Mouse (Mus musculus): ENCODE data around the gene Fbrsl1. TPM values are rescaled to one million over a fixed set of nuclear protein-coding genes. Genes with fewer than 3 reads are reported as not detected.

The Fbrsl1 gene
- polyA plus RNA-seq (2015; fragmentation: Illumina TruSeq; extraction: RNeasy Lipid Tissue Mini Kit (QIAGEN cat#74804); ENCODE audit: insufficient read depth, low read depth, low replicate concordance), result 9.7 TPM

GRCm38 (mm10) chr5:110448436-110449134, at the start of gene Fbrsl1:
Fbrsl1 (minus strand) TSS chr5:110448503.

GRCm38 (mm10) chr5:110344524-110344923, 103.8 kb downstream of the Fbrsl1 start, which contains the start of gene Lrcol1:
Lrcol1 (plus strand) TSS chr5:110344730.

GRCm38 (mm10) chr5:110342648-110343284, 105.5 kb downstream of the Fbrsl1 start, which contains the start of gene P2rx2:
P2rx2 (minus strand) TSS chr5:110343212.

Other genes with a start within 250 kb of the Fbrsl1 start
- 3.5 TPM for gene Ankle2, start 217.5 kb downstream of the Fbrsl1 start, polyA plus RNA-seq (2015; fragmentation: Illumina TruSeq; extraction: RNeasy Lipid Tissue Mini Kit (QIAGEN cat#74804); ENCODE audit: insufficient read depth, low read depth, low replicate concordance)
- 6.3 TPM for gene Pgam5, start 178.6 kb downstream of the Fbrsl1 start, polyA plus RNA-seq (2015; fragmentation: Illumina TruSeq; extraction: RNeasy Lipid Tissue Mini Kit (QIAGEN cat#74804); ENCODE audit: insufficient read depth, low read depth, low replicate concordance)
- gene Pxmp2, start 162.3 kb downstream of the Fbrsl1 start, polyA plus RNA-seq (2015; fragmentation: Illumina TruSeq; extraction: RNeasy Lipid Tissue Mini Kit (QIAGEN cat#74804); ENCODE audit: insufficient read depth, low read depth, low replicate concordance), result 1.5 TPM
- 0.18 TPM for gene Pole, start 162.2 kb downstream of the Fbrsl1 start, polyA plus RNA-seq (2015; fragmentation: Illumina TruSeq; extraction: RNeasy Lipid Tissue Mini Kit (QIAGEN cat#74804); ENCODE audit: insufficient read depth, low read depth, low replicate concordance)
- not detected for gene P2rx2, start 105.3 kb downstream of the Fbrsl1 start, polyA plus RNA-seq (2015; fragmentation: Illumina TruSeq; extraction: RNeasy Lipid Tissue Mini Kit (QIAGEN cat#74804); ENCODE audit: insufficient read depth, low read depth, low replicate concordance)
- gene Lrcol1, start 103.8 kb downstream of the Fbrsl1 start, polyA plus RNA-seq (2015; fragmentation: Illumina TruSeq; extraction: RNeasy Lipid Tissue Mini Kit (QIAGEN cat#74804); ENCODE audit: insufficient read depth, low read depth, low replicate concordance), result not detected
- 0.54 TPM for gene Galnt9, start 95.9 kb upstream of the Fbrsl1 start, polyA plus RNA-seq (2015; fragmentation: Illumina TruSeq; extraction: RNeasy Lipid Tissue Mini Kit (QIAGEN cat#74804); ENCODE audit: insufficient read depth, low read depth, low replicate concordance)
- gene Noc4l, start 204.9 kb upstream of the Fbrsl1 start, polyA plus RNA-seq (2015; fragmentation: Illumina TruSeq; extraction: RNeasy Lipid Tissue Mini Kit (QIAGEN cat#74804); ENCODE audit: insufficient read depth, low read depth, low replicate concordance), result 3.4 TPM
- gene Ddx51, start 204.9 kb upstream of the Fbrsl1 start, polyA plus RNA-seq (2015; fragmentation: Illumina TruSeq; extraction: RNeasy Lipid Tissue Mini Kit (QIAGEN cat#74804); ENCODE audit: insufficient read depth, low read depth, low replicate concordance), result 4.6 TPM